8 mouse cellular contexts compared by ENCODE assay signal in the genomic region with DNA sequence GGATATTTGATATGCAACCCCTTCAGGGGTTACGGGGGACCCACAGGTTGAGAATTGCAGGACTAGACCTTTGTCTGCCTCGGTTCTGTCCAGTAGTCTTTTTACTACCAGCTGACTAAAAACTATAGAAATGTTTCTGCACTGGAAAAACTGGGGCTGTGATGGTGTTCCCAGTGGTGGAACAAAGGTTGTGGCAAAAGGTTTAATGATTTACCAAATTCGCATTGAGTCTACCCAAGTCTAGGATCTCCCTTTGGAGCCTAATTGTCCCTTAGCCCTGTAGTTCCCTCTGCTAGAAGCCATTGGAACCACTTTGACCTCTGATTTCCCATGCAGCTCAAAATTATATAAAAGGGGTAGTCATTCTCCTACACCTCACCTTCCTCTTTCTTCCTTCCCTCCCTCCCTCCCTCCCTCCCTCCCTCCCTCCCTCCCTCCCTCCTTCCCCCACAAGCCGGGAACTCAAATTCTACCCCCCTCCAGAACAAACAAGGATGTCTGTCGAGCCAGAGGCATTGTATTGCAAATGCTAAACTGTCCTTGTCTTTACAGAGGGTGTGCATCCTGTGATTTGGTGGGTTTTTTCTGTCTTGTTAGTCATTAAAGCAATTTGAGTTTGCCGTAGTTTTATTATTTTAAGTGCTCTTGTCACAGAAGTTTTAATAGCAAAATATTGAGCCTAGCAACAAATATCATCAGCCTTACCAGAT. TPM values are rescaled to one million over a fixed set of nuclear protein-coding genes. Genes with fewer than 3 reads are reported as not detected.
DNase-seq lines count a peak whose midpoint lies in the region; ATAC-seq and TF ChIP-seq lines count a peak whose summit lies in the region.

No protein-coding gene starts in this region.

- H3K4me2 ChIP-seq in intestine, embryonic 15.5 days (replicated peaks) = peak overlapping the region; percentile 72
- H3K4me2 ChIP-seq in midbrain, embryonic 14.5 days (ENCODE audit: low read length) = peak overlapping the region; percentile 72

- intact Hi-C loops in heart, adult 2 months (cut with DNase I) = loop anchor here (5.0 to 10.0 kb wide), 2 partner anchors 40 to 362 kb away; a partner anchor contains a TSS

- peaks cover 27% of the 10 kb centered on the region for H3K36me3 ChIP-seq in heart, adult 2 months (ENCODE audit: control insufficient read depth, insufficient read depth, low read length)
- H3K36me3 ChIP-seq in intestine, embryonic 15.5 days = no peaks in the 10 kb centered on the region
- H3K36me3 ChIP-seq in midbrain, embryonic 14.5 days (ENCODE audit: control insufficient read depth, insufficient read depth, low read length) = no peaks in the 10 kb centered on the region

- peak overlapping the region; percentile 13 for H3K27ac ChIP-seq in heart, adult 2 months
- peak overlapping the region; percentile 48; the same call in 1 of the 2 replicates for H3K27ac ChIP-seq in intestine, embryonic 15.5 days
- H3K27ac ChIP-seq in midbrain, embryonic 14.5 days (replicated peaks; ENCODE audit: low read depth, low read length) = no peak overlapping the region

- peak overlapping the region; percentile 84 for H3K4me3 ChIP-seq in heart, adult 2 months
- peak overlapping the region; percentile 93 for H3K4me3 ChIP-seq in intestine, embryonic 15.5 days (replicated peaks)
- peak overlapping the region; percentile 92 for H3K4me3 ChIP-seq in midbrain, embryonic 14.5 days (replicated peaks; ENCODE audit: low read depth, low read length)

- peak overlapping the region; percentile 45 for H3K9ac ChIP-seq in heart, adult 2 months (ENCODE audit: low read depth, low read length)
- 0 out of 2 replicates have a peak overlapping the region, but pooled peaks have one; percentile 26 for H3K9ac ChIP-seq in intestine, embryonic 15.5 days
- H3K9ac ChIP-seq in midbrain, embryonic 14.5 days (replicated peaks; ENCODE audit: low read length) = peak overlapping the region; percentile 94; the same call in 1 of the 2 replicates

- no peak for TF ChIP-seq CTCF in heart, adult 2 months (IDR thresholded peaks at IDR 0.05)
- no peak for TF ChIP-seq CTCF in brain, embryonic 14.5 days (IDR thresholded peaks at IDR 0.05; ENCODE audit: borderline replicate concordance, extremely low read depth, insufficient read depth, insufficient read length)

- H3K27me3 ChIP-seq in heart, adult 2 months (ENCODE audit: control insufficient read depth, insufficient read depth, low read length) = no peaks in the 10 kb centered on the region
- H3K27me3 ChIP-seq in intestine, embryonic 15.5 days (replicated peaks) = no peaks in the 10 kb centered on the region
- H3K27me3 ChIP-seq in midbrain, embryonic 14.5 days (ENCODE audit: control insufficient read depth, insufficient read depth, low read length) = no peaks in the 10 kb centered on the region

- WGBS in heart, adult 2 months = 23% methylated on average over 6 of the region's 6 CpGs
- WGBS in intestine, embryonic 15.5 days = 16% methylated on average over 5 of the region's 6 CpGs
- 21% methylated on average over 6 of the region's 6 CpGs for WGBS in midbrain, embryonic 14.5 days

- no peak for TF ChIP-seq POLR2A in heart, adult 2 months (IDR thresholded peaks at IDR 0.05; ENCODE audit: insufficient read depth, low read depth, low read length)
- no peak for TF ChIP-seq POLR2A in brain, embryonic 14.5 days (IDR thresholded peaks at IDR 0.05; ENCODE audit: borderline replicate concordance, extremely low read depth, insufficient read depth, insufficient read length, poor library complexity, severe bottlenecking)

- no peak for TF ChIP-seq EP300 in heart, adult 2 months (IDR thresholded peaks at IDR 0.05; ENCODE audit: insufficient read depth, low read depth, low read length)

- peaks cover 4% of the 10 kb centered on the region for H3K4me1 ChIP-seq in heart, adult 2 months (ENCODE audit: control insufficient read depth, insufficient read depth, low read length)
- peaks cover 10% of the 10 kb centered on the region for H3K4me1 ChIP-seq in intestine, embryonic 15.5 days (replicated peaks)
- H3K4me1 ChIP-seq in midbrain, embryonic 14.5 days (ENCODE audit: control insufficient read depth, insufficient read depth, low read length) = peaks cover 26% of the 10 kb centered on the region

- H3K9me3 ChIP-seq in intestine, embryonic 15.5 days = no peaks in the 10 kb centered on the region
- no peaks in the 10 kb centered on the region for H3K9me3 ChIP-seq in midbrain, embryonic 14.5 days (ENCODE audit: control insufficient read depth, low read length)

- peaks cover 5% of the 10 kb centered on the region for H3K79me2 ChIP-seq in heart, adult 2 months (replicated peaks; ENCODE audit: control insufficient read depth, insufficient read depth, low read length)

- ATAC-seq in intestine, embryonic 15.5 days = 0 out of 2 replicates have a peak, but pooled peaks have one; percentile 15
- no peak for ATAC-seq in midbrain, embryonic 14.5 days (ENCODE audit: low FRiP score, low TSS enrichment)

- DNase-seq in heart, adult 2 months = no peak
- DNase-seq in heart, adult 8-10 months (ENCODE audit: low spot score) = no peak
- peak; percentile 35 for DNase-seq in brain, embryonic 14.5 days (ENCODE audit: low read depth)
- peak; percentile 14 for DNase-seq in midbrain, embryonic 14.5 days
- DNase-seq in frontal cortex, postnatal 10 days (ENCODE audit: low spot score in 2 of 2) = no peak
- DNase-seq in urinary bladder, postnatal 10 days (ENCODE audit: low spot score) = no peak
- no peak for DNase-seq in thymus, postnatal 14 days

RNA-seq across cellular contexts. Expression of a gene that starts 2.0 kb away (rescaled TPM):
- 100 to 1,000 TPM; 127 to 148 TPM for total RNA-seq in heart, adult 2 months (2021)
- 52.1 and 73.2 TPM in 2 replicates for polyA plus RNA-seq in heart, adult 2 months (2012; rRNA removed)
- total RNA-seq in heart, adult 8-10 months (2022) = 100 to 1,000 TPM; 137 to 163 (median 150) TPM
- polyA plus RNA-seq in brain, embryonic 14.5 days (2012; rRNA removed) = 78.7 and 99.3 TPM in 2 replicates
- 90.1 and 91.9 TPM in 2 replicates for polyA plus RNA-seq in intestine, embryonic 15.5 days (2015; fragmentation: Nextera tagmentation; extraction: Ambion mirVana)
- polyA plus RNA-seq in midbrain, embryonic 14.5 days (2014; fragmentation: Nextera tagmentation; extraction: Ambion mirVana) = 95.7 and 109 TPM in 2 replicates

RNA-seq across cellular contexts. Expression of a gene that starts 2.2 kb away (rescaled TPM):
- 1 to 10 TPM; 7.8 to 9.9 TPM for total RNA-seq in heart, adult 2 months (2021)
- 2.4 and 3.5 TPM in 2 replicates for polyA plus RNA-seq in heart, adult 2 months (2012; rRNA removed)
- total RNA-seq in heart, adult 8-10 months (2022) = 1 to 10 TPM; 6.3 to 8.8 (median 7.6) TPM
- 4.0 and 4.2 TPM in 2 replicates for polyA plus RNA-seq in brain, embryonic 14.5 days (2012; rRNA removed)
- polyA plus RNA-seq in intestine, embryonic 15.5 days (2015; fragmentation: Nextera tagmentation; extraction: Ambion mirVana) = 6.7 and 7.0 TPM in 2 replicates
- 6.5 and 8.1 TPM in 2 replicates for polyA plus RNA-seq in midbrain, embryonic 14.5 days (2014; fragmentation: Nextera tagmentation; extraction: Ambion mirVana)

RNA-seq across cellular contexts. Expression of a gene that starts 42.7 kb away (rescaled TPM):
- not detected for total RNA-seq in heart, adult 2 months (2021)
- not detected in 2 replicates for polyA plus RNA-seq in heart, adult 2 months (2012; rRNA removed)
- total RNA-seq in heart, adult 8-10 months (2022) = not detected
- 0.85 TPM in 1 of 2 replicates, not detected in the other for polyA plus RNA-seq in brain, embryonic 14.5 days (2012; rRNA removed)
- polyA plus RNA-seq in intestine, embryonic 15.5 days (2015; fragmentation: Nextera tagmentation; extraction: Ambion mirVana) = not detected in 2 replicates
- polyA plus RNA-seq in midbrain, embryonic 14.5 days (2014; fragmentation: Nextera tagmentation; extraction: Ambion mirVana) = not detected in 2 replicates

Comparison
In these comparisons a context has a peak if more than half of its experiments do, and no peak if none do; other contexts are left out.
1. DNase-seq: peak in brain, embryonic 14.5 days (single experiment) and midbrain, embryonic 14.5 days (single experiment); none in heart, adult 2 months (0 of 2), heart, adult 8-10 months (single experiment), frontal cortex, postnatal 10 days (0 of 2), urinary bladder, postnatal 10 days (single experiment) and thymus, postnatal 14 days (single experiment).
2. H3K9ac ChIP-seq: peak in every context shown above with its lines; median percentile 94 in midbrain, embryonic 14.5 days; 45 in heart, adult 2 months; 26 in intestine, embryonic 15.5 days.
3. Peak in every context shown above with its lines, with median percentiles within 50 percentile points of each other: H3K4me3 ChIP-seq.